Mouse (Mus musculus): Measurements from ENCODE around the gene Cenpo. TPM values are rescaled to one million over a fixed set of nuclear protein-coding genes. Genes with fewer than 3 reads are reported as not detected.

The Cenpo gene
- polyA plus RNA-seq, 1 experiment from 2014 or later, result 23.0 TPM

DNA sequence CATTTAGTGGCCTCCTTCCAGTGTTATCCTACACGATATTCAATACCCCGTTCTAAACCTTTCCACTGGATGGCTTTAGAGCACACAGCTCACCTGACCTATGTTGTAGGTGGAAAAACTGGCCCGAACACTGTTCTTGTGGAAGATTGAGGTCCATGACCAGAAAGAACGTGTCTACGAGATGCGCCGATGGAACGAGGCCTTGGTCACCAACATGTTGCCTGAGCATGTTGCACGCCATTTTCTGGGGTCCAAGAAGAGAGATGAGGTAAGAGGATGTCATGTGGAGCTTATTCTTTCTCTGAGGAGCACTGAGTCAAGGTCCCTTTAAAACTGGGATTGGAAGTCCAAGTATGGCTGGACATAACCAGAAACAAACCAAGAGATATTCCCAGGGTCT is 24.9 kb downstream of the Cenpo start:
- Histone ChIP-seq H3K9ac (replicated peaks; ENCODE audit: low read length) (no peak overlapping the region), H3K27me3 (ENCODE audit: control insufficient read depth, insufficient read depth, low read length) (no peaks in the 10 kb centered on the region), H3K4me1 (ENCODE audit: control insufficient read depth, insufficient read depth, low read length) (no peaks in the 10 kb centered on the region), H3K4me3 (ENCODE audit: low read depth, low read length) (no peak overlapping the region), H3K4me2 (ENCODE audit: low read depth, low read length) (no peak overlapping the region), H3K27ac (replicated peaks; ENCODE audit: low read depth, low read length) (no peak overlapping the region), H3K36me3 (replicated peaks; ENCODE audit: control insufficient read depth, insufficient read depth, low read depth, low read length) (no peaks in the 10 kb centered on the region; the same call in none of the 2 replicates), H3K9me3 (replicated peaks; ENCODE audit: control insufficient read depth, low read length) (no peaks in the 10 kb centered on the region)
- ATAC-seq (replicated peaks; ENCODE audit: insufficient number of reproducible peaks, low FRiP score, low TSS enrichment, low read depth), result no peak
- DNase-seq (ENCODE audit: low spot score), result no peak
- WGBS, result 96% methylated on average over 9 of the region's 9 CpGs

DNA sequence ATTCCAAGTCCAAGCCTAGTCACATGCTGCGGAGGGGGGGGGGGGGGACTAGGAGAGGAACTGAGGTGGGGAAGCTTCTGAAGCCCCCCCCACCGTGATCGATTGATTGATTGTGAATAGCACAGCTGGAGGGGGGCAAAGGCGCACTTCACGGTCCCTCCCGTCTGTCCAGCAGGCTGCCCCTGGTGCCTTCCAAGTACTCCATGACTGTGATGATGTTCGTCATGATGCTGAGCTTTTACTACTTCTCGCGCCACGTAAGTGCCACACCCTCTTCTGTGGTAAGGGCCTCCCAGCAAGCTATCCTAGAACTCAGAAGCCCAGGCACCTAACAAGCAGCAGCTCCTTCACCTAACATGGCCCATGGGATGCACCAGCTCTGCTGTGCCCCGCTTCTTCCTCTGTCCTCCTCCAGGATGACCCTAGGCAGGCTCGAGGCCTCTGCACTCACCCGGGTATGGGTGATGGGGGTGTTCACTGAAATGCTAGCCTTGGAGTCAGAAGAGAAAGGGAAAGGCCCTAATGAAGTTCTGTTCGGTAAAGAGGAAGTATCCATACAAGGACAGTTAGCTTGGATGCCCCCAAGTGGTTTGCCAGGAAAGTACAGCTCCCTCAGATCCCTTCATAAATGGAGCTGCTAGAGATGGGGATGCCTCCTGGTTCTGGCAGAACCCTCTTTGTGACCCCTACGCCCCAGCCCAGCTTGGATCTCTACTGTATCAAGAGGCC is 25.5 kb downstream of the Cenpo start:
- H3K9me3 ChIP-seq (replicated peaks; ENCODE audit: control insufficient read depth, low read length), result no peaks in the 10 kb centered on the region
- H3K27me3 ChIP-seq (ENCODE audit: control insufficient read depth, insufficient read depth, low read length), result no peaks in the 10 kb centered on the region
- no peak overlapping the region for H3K9ac ChIP-seq (replicated peaks; ENCODE audit: low read length)
- WGBS, result 78% methylated on average over 15 of the region's 15 CpGs
- no peaks in the 10 kb centered on the region for H3K4me1 ChIP-seq (ENCODE audit: control insufficient read depth, insufficient read depth, low read length)
- peak; percentile 58 for DNase-seq (ENCODE audit: low spot score)
- H3K36me3 ChIP-seq (replicated peaks; ENCODE audit: control insufficient read depth, insufficient read depth, low read depth, low read length), result no peaks in the 10 kb centered on the region; the same call in none of the 2 replicates
- H3K4me2 ChIP-seq (ENCODE audit: low read depth, low read length), result no peak overlapping the region
- no peak overlapping the region for H3K4me3 ChIP-seq (ENCODE audit: low read depth, low read length)
- ATAC-seq (replicated peaks; ENCODE audit: insufficient number of reproducible peaks, low FRiP score, low TSS enrichment, low read depth), result no peak
- no peak overlapping the region for H3K27ac ChIP-seq (replicated peaks; ENCODE audit: low read depth, low read length)

DNA sequence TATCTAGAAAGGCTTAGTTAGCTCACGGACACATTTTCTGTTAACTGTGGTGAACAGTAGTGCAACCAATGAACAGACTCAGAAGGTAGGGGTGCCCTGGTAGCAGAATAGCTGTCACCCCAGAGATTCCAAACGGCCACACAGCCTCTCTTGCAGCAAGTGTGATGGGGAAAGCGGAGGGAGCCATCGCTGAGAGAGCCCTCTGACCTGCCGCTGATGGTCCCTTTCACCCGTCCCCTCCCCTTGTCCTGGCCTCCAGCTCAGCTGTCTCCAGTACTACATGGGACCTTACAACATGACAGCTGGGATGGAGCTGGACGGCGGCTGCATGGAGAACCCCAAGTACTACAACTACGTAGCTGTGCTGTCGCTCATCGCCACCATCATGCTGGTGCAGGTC is 28.0 kb downstream of the Cenpo start:
- Histone ChIP-seq H3K36me3 (replicated peaks; ENCODE audit: control insufficient read depth, insufficient read depth, low read depth, low read length) (no peaks in the 10 kb centered on the region; the same call in 1 of the 2 replicates), H3K9ac (replicated peaks; ENCODE audit: low read length) (no peak overlapping the region), H3K9me3 (replicated peaks; ENCODE audit: control insufficient read depth, low read length) (no peaks in the 10 kb centered on the region), H3K27ac (replicated peaks; ENCODE audit: low read depth, low read length) (no peak overlapping the region), H3K4me1 (ENCODE audit: control insufficient read depth, insufficient read depth, low read length) (no peaks in the 10 kb centered on the region), H3K4me2 (ENCODE audit: low read depth, low read length) (no peak overlapping the region), H3K27me3 (ENCODE audit: control insufficient read depth, insufficient read depth, low read length) (no peaks in the 10 kb centered on the region), H3K4me3 (ENCODE audit: low read depth, low read length) (no peak overlapping the region)
- WGBS, result 93% methylated on average over 11 of the region's 11 CpGs
- DNase-seq (ENCODE audit: low spot score) (no peak), ATAC-seq (replicated peaks; ENCODE audit: insufficient number of reproducible peaks, low FRiP score, low TSS enrichment, low read depth) (no peak)

DNA sequence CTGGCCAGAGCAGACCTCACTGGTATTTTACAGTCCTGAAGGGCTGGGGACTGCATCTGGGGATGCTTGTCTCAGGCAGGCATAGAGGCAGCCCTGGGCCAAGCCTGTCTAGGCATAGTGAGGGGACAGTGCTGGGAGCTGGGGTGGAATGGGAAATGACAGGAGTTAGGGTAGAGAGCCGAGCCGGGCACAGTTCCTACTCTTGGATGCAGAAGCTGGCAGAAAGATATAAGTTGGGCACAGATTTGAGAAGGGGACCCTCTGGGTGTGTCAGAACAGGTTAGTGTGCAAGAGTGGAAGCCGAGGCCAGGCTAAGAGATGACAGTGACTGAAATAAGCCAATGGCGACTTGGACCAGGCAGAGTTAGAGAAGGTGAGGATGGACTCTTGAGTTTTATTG is 31.9 kb downstream of the Cenpo start:
- 91% methylated on average over 4 of the region's 4 CpGs for WGBS
- H3K27me3 ChIP-seq (ENCODE audit: control insufficient read depth, insufficient read depth, low read length), result no peaks in the 10 kb centered on the region
- no peaks in the 10 kb centered on the region for H3K9me3 ChIP-seq (replicated peaks; ENCODE audit: control insufficient read depth, low read length)
- no peaks in the 10 kb centered on the region for H3K4me1 ChIP-seq (ENCODE audit: control insufficient read depth, insufficient read depth, low read length)
- ATAC-seq (replicated peaks; ENCODE audit: insufficient number of reproducible peaks, low FRiP score, low TSS enrichment, low read depth), result no peak
- no peak overlapping the region for H3K4me2 ChIP-seq (ENCODE audit: low read depth, low read length)
- H3K36me3 ChIP-seq (replicated peaks; ENCODE audit: control insufficient read depth, insufficient read depth, low read depth, low read length), result no peaks in the 10 kb centered on the region; the same call in 1 of the 2 replicates
- DNase-seq (ENCODE audit: low spot score), result no peak
- no peak overlapping the region for H3K4me3 ChIP-seq (ENCODE audit: low read depth, low read length)
- no peak overlapping the region for H3K27ac ChIP-seq (replicated peaks; ENCODE audit: low read depth, low read length)
- H3K9ac ChIP-seq (replicated peaks; ENCODE audit: low read length), result no peak overlapping the region

DNA sequence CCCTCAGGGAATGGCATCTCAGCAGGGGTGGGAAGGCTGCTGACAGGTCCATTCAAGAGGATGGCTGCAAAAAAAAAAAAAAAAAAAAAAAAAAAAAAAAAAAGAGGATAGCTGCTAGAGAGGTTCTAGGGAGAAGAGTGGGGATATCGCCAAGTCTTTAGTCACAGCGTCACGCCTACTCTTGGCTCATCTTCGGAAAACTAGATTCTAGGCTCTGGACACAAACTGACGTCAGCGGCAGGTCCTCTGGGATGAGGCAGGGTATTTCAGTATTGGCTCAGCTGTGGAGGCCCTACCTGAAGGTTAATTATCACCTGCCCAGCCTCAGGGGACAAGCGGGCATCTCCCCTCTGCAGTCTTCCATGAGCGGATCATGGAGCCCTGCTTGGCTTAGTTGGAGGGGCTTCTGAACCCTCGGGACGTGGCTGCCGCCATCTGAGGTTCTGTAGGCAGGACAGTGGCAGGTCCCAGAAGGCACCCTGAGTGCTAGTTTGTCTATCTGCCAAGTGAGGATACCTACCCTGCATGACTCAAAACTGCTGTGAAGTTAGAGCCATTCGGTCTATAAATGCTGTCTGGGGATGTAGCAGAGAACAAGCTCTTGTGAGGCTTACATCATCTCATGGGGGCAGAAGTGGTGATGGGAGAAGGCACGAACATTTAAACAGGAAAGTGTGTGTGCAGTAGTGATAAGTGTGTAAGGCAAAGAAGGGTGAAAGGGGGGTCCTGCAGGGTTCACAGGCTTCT is 32.5 kb downstream of the Cenpo start:
- ATAC-seq (replicated peaks; ENCODE audit: insufficient number of reproducible peaks, low FRiP score, low TSS enrichment, low read depth) (no peak), DNase-seq (ENCODE audit: low spot score) (no peak)
- Histone ChIP-seq H3K9ac (replicated peaks; ENCODE audit: low read length) (no peak overlapping the region), H3K4me1 (ENCODE audit: control insufficient read depth, insufficient read depth, low read length) (no peaks in the 10 kb centered on the region), H3K9me3 (replicated peaks; ENCODE audit: control insufficient read depth, low read length) (no peaks in the 10 kb centered on the region), H3K27me3 (ENCODE audit: control insufficient read depth, insufficient read depth, low read length) (no peaks in the 10 kb centered on the region), H3K27ac (replicated peaks; ENCODE audit: low read depth, low read length) (no peak overlapping the region), H3K4me3 (ENCODE audit: low read depth, low read length) (no peak overlapping the region), H3K36me3 (replicated peaks; ENCODE audit: control insufficient read depth, insufficient read depth, low read depth, low read length) (no peaks in the 10 kb centered on the region; the same call in 1 of the 2 replicates), H3K4me2 (ENCODE audit: low read depth, low read length) (no peak overlapping the region)
- 91% methylated on average over 13 of the region's 13 CpGs for WGBS

DNA sequence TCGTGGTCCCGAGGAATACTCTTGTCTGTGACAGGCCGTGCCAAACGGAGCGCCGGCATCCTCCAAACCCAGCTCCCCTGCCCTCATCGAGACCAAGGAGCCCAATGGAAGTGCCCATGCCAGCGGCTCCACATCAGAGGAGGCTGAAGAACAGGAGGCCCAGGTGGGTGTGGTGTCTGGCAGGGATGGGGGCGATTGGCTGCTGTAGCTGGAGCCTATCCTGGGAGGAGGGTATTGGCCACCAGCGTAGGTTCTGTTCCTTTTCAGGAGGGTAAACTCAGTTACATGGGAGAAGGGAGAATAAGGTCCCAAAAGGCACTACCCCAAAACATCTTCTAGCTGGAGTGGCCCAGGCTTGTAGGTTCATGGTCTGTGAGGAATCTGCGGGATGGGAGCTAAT is 34.8 kb downstream of the Cenpo start:
- no peaks in the 10 kb centered on the region for H3K36me3 ChIP-seq (replicated peaks; ENCODE audit: control insufficient read depth, insufficient read depth, low read depth, low read length)
- no peaks in the 10 kb centered on the region for H3K4me1 ChIP-seq (ENCODE audit: control insufficient read depth, insufficient read depth, low read length)
- no peak for DNase-seq (ENCODE audit: low spot score)
- ATAC-seq (replicated peaks; ENCODE audit: insufficient number of reproducible peaks, low FRiP score, low TSS enrichment, low read depth), result no peak
- no peak overlapping the region for H3K4me3 ChIP-seq (ENCODE audit: low read depth, low read length)
- H3K9ac ChIP-seq (replicated peaks; ENCODE audit: low read length), result no peak overlapping the region
- H3K27ac ChIP-seq (replicated peaks; ENCODE audit: low read depth, low read length), result no peak overlapping the region
- no peaks in the 10 kb centered on the region for H3K27me3 ChIP-seq (ENCODE audit: control insufficient read depth, insufficient read depth, low read length)
- H3K4me2 ChIP-seq (ENCODE audit: low read depth, low read length), result no peak overlapping the region
- WGBS, result 95% methylated on average over 11 of the region's 11 CpGs
- H3K9me3 ChIP-seq (replicated peaks; ENCODE audit: control insufficient read depth, low read length), result no peaks in the 10 kb centered on the region

DNA sequence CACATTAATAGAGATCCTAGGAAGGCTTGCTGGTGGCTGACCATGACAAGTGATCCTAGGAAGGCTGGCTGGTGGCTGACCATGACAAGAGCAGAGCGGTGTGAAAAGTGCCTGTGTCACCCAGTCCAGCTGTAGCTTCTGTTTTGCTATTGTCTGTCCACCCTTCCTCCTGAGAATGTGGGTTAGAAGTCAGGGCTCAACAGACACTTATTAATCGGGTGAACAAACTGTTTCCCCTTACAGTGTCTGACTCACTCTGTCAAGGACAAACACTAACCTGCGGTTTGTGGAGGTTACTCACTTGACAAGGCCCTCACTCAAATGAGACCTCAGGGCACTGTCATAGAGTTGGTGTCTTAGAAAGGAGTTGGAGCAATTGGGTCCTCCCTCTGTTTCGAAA is 35.4 kb downstream of the Cenpo start:
- no peak overlapping the region for H3K9ac ChIP-seq (replicated peaks; ENCODE audit: low read length)
- no peaks in the 10 kb centered on the region for H3K36me3 ChIP-seq (replicated peaks; ENCODE audit: control insufficient read depth, insufficient read depth, low read depth, low read length)
- ATAC-seq (replicated peaks; ENCODE audit: insufficient number of reproducible peaks, low FRiP score, low TSS enrichment, low read depth) (no peak), DNase-seq (ENCODE audit: low spot score) (no peak)
- H3K4me2 ChIP-seq (ENCODE audit: low read depth, low read length), result no peak overlapping the region
- H3K4me1 ChIP-seq (ENCODE audit: control insufficient read depth, insufficient read depth, low read length), result no peaks in the 10 kb centered on the region
- no peaks in the 10 kb centered on the region for H3K27me3 ChIP-seq (ENCODE audit: control insufficient read depth, insufficient read depth, low read length)
- no peak overlapping the region for H3K4me3 ChIP-seq (ENCODE audit: low read depth, low read length)
- H3K9me3 ChIP-seq (replicated peaks; ENCODE audit: control insufficient read depth, low read length), result no peaks in the 10 kb centered on the region
- WGBS, result 91% methylated on average over 4 of the region's 4 CpGs
- no peak overlapping the region for H3K27ac ChIP-seq (replicated peaks; ENCODE audit: low read depth, low read length)

DNA sequence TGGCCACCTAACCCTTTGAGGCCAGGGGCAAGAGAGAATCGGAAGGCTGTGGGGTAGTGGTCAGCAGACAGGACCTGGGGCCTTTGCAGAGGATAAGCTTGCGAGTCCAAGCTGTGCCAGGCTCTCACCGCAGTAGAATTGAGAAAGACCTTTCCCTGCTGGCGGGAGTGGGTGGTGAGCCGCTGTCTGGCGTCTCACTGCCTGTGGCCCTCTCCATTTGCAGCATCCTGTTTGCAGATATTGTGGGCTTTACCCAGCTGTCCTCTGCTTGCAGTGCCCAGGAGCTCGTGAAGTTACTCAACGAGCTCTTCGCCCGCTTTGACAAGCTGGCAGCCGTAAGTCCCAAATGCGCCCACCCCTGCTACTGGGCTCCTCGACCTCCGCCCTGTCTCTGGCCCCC is 39.5 kb downstream of the Cenpo start:
- ATAC-seq (replicated peaks; ENCODE audit: insufficient number of reproducible peaks, low FRiP score, low TSS enrichment, low read depth), result no peak
- Histone ChIP-seq H3K36me3 (replicated peaks; ENCODE audit: control insufficient read depth, insufficient read depth, low read depth, low read length) (no peaks in the 10 kb centered on the region), H3K4me2 (ENCODE audit: low read depth, low read length) (no peak overlapping the region), H3K27me3 (ENCODE audit: control insufficient read depth, insufficient read depth, low read length) (no peaks in the 10 kb centered on the region), H3K9ac (replicated peaks; ENCODE audit: low read length) (no peak overlapping the region), H3K4me1 (ENCODE audit: control insufficient read depth, insufficient read depth, low read length) (no peaks in the 10 kb centered on the region; the same call in 1 of the 2 replicates), H3K27ac (replicated peaks; ENCODE audit: low read depth, low read length) (no peak overlapping the region), H3K4me3 (ENCODE audit: low read depth, low read length) (no peak overlapping the region), H3K9me3 (replicated peaks; ENCODE audit: control insufficient read depth, low read length) (no peaks in the 10 kb centered on the region)
- 91% methylated on average over 14 of the region's 14 CpGs for WGBS
- DNase-seq (ENCODE audit: low spot score), result no peak
